Mouse (Mus musculus): Measurements from ENCODE around the gene Olfr70.

Gene Olfr70

DNA sequence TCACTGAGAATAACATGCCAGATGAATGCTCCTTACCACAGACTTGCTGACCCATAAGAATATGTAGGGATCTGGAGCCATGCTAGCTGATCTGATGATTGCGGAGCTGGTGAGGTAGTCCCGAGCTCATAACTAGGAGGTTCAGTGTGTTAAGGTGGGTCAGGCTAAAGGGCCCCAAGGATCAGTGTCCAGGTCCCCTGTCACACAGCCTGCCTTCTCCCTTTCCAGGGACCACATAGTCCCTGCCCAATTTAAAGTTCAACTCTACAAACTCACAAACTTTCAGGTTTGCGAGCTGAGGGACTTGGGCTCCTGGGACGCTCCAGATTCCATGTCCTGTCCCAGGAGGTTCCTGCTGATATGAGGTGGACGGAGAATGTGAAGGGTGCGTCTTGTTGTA is at the start of gene Olfr70:
Gene Olfr70, minus strand, starts transcription at position 101 of the 400 bp plus-strand sequence.
- DNase-seq: peak; percentile 0

DNA sequence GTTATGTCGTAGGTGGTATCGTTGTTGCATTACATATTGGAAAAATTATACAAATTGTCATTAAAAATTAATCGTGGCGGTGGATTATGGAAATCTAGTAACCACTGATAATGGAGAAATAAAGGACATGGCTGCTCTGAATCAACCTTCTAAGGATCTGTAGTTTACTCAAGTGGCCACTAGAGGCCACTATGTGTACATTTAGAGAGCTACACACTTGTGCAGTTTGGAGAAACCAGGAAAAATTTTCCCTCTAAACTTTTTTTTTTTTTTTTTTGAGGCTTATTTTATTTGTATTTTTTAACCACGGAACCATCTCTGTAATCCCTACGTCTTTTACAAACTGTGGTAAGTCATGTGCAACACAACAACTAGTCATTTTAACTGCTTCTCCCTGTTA is 44.6 kb upstream of the Olfr70 start:
- no peak for DNase-seq

DNA sequence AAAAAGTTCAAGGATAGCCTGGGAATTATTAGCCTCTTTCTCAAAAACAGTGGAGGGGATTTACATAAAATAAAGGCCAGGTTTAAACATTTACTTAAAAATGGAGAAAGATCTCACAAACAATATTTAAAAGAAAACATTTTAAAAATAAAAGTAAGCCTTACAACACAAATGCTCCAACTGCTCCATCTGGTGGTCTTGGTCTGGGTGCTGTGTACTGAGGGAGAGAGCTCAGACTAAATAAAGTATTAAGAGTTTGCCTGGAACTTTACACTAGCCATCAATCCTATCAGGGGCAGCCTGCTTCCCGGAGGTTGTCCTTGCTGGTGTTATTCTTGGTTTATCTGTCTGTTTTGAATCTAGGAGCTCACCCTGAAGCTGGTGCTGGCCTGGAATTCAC is 42.5 kb upstream of the Olfr70 start:
- DNase-seq: no peak

DNA sequence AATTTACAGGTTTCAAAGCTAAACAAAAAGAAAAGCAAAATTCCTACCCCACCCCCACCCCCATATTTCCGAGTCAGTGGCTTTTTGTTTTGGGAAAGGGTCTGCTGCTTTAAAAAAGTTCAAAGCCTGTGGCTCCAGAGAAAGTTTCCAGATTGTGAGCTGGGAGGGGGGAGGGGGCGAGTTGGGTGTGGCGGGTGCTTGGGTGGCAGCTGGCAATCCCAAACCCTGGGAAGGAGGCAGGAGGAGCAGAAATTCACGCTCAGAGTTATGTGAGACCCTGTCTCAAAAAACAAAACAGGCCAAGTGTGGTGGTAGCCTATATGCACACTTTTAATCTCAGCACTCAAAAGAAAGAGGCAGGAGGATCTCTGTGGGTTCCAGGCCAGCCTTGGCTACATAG is 42.0 kb upstream of the Olfr70 start:
- DNase-seq: no peak

DNA sequence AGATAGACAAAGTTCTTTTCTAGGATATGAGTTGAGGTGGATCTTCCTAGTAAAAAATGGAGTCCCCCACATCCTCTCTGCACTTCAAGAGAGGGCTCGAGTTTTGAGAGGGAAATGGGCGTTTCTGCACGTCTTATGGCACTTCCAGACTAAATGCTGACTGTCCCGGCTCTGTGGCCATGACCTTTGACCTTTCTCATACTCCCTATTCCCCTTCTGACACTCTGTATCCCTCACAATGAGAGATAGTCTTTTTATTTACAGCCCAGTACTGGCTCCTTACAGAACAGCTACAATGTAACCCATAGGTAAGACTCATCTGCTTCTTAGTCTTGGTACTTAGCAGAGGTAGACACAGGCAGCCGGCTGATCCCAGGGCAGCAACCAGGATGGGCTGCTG is 40.9 kb upstream of the Olfr70 start:
- no peak for DNase-seq

DNA sequence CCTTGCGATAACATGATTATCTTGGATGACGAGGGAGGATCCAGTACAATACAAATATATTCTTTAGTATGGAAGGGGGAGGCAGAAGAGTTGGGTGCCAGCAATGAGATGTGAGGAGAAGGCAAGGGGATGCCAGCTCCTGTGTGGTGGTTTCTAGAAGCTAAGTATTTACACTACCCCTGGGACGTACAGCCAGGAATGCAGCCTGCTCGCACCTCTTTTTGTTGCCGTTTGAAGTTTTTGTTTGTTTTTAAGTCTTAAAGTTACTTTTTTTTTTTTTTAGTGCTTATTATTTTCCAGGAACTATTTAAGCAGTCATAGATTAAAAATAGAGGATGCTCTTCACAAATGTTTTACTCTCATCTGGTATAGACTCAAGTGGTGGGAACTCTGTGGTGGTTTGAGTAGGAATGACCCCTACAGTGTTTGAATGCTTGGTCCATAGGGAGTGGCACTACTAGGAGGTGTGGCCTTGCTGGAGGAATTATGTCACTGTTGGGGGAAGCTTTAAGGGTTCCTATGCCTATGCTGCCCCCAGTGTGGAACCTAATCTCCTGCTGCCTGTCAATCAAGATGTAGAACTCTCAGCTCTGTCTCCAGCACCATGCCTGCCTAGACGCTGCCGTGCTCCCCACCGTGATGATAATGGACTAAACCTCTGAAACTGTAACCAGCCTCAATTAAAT is 38.5 kb upstream of the Olfr70 start:
- DNase-seq: no peak

DNA sequence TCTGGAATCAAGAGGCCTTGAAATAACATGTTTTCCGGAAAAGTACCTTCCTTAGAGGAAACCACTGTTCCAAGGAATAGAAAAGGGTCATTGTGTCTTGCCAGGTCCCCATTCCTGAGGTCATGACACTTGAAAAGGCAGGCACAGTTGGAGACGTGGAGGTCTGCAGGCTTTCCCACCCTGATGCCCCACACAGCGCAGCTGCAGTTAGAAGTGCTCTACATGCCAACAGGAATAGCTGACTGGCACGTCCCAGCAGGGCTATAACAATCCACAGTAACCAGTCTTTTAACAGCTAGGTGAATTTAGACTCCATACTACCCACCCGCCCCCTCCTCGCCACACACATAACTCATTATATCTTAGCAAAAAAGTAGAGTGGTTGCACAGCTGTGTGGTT is 36.5 kb upstream of the Olfr70 start:
- DNase-seq: no peak

DNA sequence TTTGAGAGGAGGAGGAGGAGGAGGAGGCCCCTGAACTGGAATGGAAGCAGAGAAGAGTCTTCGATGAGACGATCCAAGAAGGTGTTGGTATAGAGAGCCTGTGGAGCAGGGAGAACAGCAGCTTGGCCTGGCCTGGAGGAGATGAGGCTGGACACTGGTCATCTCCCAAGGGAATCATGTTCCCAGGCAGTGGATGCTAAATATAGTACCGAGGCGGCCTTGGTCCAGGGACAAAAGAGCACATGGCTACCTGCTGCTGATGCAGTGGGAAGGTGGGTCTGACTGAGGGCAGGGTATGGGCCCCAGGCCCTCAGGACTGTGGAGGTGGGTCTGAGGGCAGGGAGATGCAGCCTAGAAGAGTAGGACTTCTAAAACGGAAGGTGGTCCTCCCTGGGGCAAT is 32.6 kb upstream of the Olfr70 start:
- DNase-seq: no peak

DNA sequence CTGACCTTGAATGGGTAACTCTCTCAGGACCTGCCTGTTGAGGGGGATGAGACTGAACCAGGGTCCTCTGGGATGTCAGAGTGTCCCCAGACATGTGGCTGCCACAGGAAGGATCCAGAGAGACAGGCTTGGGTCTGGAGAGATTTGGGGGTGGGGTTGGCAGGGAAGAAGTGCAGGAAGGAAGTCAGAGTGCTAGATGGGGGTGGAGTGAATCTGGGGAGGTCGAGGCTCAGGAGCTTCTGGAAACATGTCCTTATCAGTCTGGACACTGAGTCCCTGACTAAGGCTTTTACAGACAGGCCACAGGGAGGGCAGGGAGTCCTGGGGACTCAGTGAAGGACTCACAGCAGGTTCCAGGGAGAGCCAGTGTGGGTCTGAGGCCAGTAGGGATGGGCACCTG is 31.6 kb upstream of the Olfr70 start:
- no peak for DNase-seq

DNA sequence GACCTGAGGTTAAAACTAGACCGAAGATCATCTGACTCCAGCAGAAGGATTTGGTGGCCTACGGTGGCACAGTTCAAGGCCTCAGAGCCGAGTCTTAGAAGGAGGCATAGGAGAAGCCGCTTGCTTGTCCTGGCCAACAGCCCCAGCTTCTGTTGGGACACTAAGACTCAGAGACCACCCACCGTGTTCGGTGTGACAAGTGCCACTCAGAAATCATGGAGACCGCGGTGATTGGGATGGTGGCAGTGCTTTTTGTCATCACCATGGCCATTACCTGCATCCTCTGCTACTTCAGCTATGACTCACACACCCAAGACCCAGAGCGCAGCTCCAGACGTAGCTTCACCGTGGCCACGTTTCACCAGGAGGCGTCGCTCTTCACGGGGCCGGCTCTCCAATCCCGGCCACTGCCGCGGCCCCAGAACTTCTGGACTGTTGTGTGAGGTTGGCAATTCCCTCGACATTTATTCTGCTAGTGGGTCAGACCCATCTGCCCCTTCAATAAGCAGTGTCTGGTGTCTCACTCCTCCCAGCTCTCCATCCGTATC is 30.2 kb upstream of the Olfr70 start:
- no peak for DNase-seq

DNA sequence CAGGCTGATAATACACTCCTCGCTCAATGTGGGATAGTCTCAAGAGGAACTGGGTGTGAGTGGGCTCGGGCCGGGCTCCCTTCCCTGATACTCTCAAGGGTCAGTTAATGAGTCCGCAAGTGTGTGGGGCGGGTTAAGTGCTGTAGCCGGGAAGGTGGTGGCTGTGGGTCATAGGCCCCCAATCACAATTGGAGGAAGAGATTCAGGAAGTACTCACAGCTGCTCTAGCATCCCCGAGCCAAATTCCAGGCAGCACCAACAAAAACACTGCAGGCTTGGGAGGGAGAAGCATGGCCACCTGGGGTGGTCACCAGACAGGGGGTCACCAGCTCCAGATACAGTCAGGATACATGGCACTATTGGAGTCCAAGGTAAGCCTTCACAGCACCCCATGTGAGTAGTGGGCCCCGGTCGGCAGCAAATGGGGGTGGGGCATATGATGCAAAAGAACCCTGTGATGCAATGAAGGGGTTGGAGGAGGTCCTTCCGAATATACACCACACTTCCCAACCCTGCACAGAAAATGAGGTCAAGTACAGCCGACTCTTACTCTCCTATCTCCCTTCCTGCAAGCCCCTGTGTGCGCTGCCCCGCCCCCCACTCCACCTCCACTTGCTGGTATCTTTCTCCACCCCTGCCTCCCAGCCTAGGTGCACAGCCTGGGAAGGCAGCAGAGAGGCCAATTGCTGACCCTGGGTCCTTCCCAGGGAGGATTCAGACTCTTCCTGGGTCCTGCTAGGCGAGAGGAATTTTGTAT is 29.4 kb upstream of the Olfr70 start, which contains the start of gene Spaar:
Gene Spaar, plus strand, starts transcription at position 241 of the 757 bp plus-strand sequence.
- no peak for DNase-seq

DNA sequence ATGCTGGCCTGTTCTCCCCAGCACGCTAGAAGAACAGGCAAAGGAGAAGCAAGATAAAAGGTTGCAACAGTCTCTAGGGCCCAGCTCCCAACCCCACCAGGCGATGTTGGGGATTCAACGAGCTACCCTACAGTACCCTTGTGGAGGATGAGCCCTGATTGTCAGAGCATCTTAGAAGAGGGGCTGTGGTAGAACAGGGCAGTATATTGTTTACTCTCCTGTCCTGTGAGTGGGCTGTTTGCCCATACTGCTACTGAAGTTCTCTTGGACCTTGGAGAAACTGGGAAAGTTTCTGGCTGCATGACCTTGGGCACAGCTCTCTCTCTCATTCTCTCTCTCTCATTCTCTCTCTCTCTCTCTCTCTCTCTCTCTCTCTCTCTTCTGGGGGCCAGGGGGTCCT is 28.5 kb upstream of the Olfr70 start:
- DNase-seq: no peak

DNA sequence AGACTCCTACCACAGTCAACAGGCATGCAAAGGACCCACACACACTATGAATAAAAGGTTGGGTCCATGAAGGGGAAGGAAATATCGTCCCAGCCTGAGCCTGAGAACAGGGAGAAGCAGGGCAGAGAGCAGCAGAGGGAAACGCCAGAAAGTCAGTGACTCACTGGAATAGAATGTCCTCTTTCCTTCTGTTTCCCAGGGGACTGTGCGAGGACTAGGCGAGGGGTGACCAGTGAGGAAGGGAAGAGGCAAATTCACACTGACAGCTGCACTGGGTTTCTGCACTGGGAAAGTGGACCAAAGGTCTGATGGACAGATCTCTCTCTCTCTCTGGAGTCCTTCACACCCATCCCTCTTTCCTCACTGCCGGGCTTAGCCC is 28.0 kb upstream of the Olfr70 start:
- no peak for DNase-seq

DNA sequence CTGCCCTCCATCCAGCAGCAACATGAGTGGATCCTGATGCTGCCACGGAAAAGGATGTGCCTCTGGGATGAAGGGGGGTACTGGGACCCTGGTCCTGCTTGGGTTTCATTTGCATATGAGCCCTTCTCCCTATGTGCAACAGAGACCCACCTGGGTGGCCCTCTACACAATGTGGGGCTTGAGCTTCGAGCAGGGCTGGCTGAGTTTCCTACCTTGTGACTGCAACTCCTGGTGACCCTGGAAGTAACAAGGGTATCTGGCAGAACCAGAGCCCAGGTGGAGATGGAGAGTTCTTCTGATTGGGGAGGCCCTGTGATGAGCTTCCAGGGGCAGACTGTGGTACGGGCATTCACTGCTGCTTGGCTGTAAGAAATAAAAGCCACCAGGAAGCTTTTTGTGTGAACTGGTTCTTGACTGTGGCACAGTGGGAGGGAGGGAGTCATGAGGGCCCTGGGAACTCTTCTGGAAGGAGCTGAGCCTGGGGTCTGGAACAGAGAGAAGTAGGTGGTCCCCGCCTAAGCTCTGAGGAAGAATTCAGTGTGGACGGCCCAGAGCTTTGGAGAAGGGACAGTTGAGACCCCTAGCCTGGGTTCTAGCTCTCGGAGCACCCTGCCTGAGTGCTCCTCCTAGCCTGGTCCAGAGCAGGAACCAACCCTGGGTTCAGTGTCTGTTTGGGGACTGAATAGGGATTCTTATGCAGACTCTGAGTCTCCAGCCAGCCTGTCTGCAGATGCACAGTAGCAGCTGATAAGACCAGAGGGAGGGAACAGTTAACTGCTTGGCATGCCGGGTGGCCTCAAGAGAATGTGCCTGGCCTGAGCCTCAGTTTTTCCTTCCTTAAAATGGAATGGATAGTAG is 27.3 kb upstream of the Olfr70 start:
- DNase-seq: no peak

DNA sequence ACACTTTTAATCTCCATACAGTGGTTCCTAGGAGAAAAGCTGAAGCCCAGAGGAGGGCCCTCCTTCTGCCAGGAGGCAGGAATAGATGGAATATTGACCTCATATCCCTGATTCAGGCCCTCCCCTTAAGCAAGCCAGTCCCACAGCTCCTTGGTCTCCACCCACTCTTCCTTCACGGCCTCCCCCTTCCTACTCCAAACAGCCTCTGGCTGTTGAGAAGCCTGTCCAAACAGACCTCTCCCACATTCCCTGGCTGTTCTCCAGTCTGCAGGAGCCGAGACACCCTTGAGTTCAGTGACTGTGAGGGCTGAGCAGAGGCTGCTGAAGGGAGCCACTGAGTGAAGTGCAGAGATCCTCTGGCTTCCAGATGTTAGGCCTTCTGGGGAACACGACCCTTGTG is 26.4 kb upstream of the Olfr70 start, which contains the start of gene Hrct1:
Gene Hrct1, plus strand, starts transcription at position 194 of the 400 bp plus-strand sequence.
- no peak for DNase-seq

DNA sequence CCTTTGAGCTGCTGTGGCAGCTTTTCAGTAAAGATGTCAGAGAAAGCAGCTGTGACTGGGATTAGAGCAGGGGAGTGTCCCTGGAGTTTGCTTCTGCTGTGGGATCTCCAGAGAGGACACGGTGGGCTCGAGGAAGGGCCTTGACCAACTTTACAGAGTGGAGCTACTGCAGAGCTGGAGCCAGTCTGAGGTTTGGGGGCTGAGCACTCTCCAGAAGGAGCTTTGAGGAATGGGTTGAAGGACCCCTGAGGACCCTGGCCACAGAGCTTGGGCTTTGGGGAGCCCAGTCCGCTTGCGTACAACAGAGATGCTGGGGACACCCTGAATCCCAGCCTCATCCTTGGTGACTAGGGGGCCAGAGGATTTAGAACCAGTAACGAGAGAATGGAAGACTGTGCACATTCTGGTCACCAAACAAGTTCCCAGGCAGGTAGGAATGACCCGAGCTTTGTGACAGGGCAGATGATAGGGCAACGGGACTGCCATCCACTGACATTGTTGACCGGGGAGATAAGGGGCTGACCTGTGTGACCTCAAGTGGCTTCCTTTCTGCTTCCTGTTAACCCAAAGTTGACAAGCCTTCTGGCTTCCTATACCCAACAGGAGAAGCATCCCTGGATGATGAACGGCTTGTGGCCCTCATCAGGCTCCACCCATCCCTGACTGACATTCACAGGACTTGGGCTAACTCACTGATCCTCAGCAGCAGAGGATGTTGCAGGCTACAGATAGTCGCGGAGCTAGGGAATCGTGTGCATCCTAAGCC is 25.8 kb upstream of the Olfr70 start:
- DNase-seq: no peak

DNA sequence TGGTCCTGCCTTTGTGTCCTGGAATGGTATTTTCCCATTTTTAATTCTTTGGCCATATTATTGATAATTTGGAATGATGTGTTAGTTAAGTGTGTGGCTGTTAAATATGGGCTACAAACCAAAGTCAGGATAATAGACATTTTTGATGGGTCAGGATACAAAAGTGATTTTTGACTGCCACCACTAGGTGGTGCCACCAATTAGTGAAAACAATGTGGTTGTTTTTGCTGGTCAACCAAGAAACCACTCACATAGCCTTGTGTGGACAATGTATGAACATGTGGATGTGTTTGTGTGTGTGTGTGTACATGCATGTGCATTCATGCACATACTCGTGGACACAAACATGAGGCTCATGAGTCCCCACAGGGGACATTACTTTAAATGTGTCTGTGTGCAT is 24.2 kb upstream of the Olfr70 start:
- DNase-seq: no peak

DNA sequence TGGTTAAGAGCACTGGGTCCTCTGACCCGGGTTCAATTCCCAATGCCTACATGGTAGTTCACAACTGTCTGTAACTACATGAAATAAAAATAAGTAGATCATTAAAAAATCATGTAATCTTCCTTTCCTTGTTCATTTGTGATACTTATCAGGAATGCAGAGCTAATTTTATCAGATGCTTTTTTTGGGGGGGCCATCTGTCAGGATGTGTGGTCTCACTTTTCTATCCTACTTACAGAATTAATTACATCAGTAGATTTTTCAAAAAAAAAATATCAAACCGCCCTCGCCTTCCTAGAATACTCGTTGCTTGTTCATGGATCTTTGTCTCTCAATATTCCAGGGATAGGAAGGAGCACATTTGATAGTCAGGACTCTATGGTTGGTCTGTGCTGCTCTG is 21.6 kb upstream of the Olfr70 start:
- no peak for DNase-seq

DNA sequence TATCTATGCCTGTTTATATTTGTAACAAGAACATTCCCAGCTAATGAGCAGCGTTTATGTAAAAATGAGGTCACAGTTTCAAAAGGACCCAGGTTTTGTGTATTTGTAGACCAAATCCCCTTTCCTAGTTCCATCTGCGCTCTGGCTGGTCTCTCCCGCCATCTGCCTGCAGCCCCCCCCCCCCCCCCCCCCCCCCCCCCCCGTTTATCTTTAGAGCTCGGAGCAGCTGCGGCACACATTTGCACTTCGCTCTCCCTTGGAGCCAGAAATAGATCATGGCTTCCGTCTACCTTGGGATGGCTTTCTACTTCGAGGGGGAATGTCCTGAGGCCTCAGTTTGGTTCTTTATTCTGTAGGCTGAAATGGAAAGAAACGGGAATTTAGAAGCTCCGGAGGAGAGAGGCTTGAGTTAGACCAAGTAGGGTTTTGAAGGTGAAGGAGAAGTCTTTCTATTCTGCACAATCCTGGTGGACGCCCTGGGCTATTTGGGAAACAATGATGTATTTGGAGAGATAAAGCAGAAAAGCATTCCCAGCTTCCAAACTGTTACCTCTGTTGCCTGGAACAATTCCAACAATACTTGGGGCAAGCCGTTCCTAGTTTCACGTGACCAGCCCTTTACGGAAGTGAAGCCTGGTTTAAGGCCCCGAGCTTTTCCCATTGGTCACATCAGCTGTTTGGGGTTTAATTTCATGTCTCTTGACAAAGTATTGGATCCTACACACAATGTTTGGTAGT is 20.1 kb upstream of the Olfr70 start:
- DNase-seq: no peak

DNA sequence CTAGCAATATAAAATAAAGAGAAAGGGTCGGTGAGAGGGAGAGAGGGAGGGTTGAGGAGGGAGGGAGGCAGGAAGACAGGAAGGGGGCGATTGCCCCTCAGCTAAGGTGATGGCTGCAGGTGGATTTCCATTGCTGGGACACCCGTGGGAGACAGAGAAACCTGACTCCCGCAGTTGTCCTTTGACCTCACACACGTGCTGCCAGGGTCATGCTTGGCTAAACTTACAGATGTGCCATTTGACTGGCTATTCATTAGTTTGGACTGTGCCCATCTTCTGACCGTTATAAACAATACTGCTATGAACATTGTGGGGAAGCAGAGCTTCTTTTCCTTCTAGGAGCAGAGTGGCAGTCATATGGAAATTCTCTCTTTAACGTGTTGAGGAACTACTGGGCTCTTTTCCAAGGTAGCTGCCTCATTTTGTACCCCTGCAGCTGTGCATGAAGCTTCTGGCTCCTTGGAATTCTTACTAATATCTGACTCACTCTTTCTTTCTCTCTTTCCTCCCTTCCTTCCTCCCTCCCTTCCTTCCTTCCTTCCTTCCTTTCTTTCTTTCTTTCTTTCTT is 13.1 kb upstream of the Olfr70 start:
- no peak for DNase-seq

DNA sequence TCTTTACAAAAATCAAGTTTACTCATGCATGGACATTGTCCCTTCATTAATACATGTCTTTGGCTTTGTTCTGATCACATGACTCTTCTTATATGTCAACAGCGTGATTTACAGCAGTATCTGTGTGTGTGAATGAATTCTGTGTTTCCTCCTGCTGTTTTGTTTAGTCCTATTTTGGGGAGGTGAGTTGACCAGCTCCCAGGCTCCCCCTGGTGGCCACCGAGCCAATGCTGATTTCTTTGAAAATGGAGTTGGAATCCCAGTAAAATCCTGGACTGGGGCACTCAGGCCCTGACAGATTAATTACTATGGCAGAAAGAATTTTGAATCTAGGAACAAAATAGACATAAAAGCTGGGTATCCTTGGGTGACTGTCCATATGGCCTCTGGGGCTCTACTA is 11.2 kb upstream of the Olfr70 start:
- peak; percentile 89 for DNase-seq

Data from right cerebral cortex, postnatal 14 days (tissue).